Mouse (Mus musculus) myocyte (in vitro differentiated cells): ENCODE data around the gene Gcsam. TPM values are rescaled to one million over a fixed set of nuclear protein-coding genes. Genes with fewer than 3 reads are reported as not detected.

ENCODE experiments used
- H3K27me3 ChIP-seq: one replicate; pipeline ENCODE4 v1.6.1; 2011; ENCODE audit not compliant: control insufficient read depth, insufficient read depth, insufficient read length
- H3K36me3 ChIP-seq: one replicate; pipeline ENCODE4 v1.6.1; 2011; ENCODE audit not compliant: control insufficient read depth, insufficient read depth
- H3K4me2 ChIP-seq: one replicate; pipeline ENCODE4 v1.6.1; 2011; ENCODE audit warnings: low read depth, control low read depth
- H3K4me3 ChIP-seq: one replicate; pipeline ENCODE4 v1.5.1; 2011; ENCODE audit warnings: mild to moderate bottlenecking, control low read depth, moderate library complexity
- H3K79me2 ChIP-seq: one replicate; pipeline ENCODE4 v1.6.1; 2011; ENCODE audit not compliant: control insufficient read depth, insufficient read depth
- H3ac ChIP-seq: one replicate; pipeline ENCODE4 v1.6.1; 2011; ENCODE audit not compliant: control insufficient read depth, insufficient read length
- CEBPB ChIP-seq: IDR thresholded peaks from 2 replicates; pipeline ENCODE4 v1.6.1; 2011; ENCODE audit warnings: mild to moderate bottlenecking, moderate library complexity; ENCODE audit not compliant: poor library complexity, insufficient read depth, severe bottlenecking
- E2F4 ChIP-seq: IDR thresholded peaks from one replicate; pipeline ENCODE4 v1.6.1; 2011; ENCODE audit warnings: mild to moderate bottlenecking, control low read depth, moderate library complexity; ENCODE audit not compliant: insufficient read depth
- MAX ChIP-seq: IDR thresholded peaks from one replicate; pipeline ENCODE4 v1.6.1; 2011; ENCODE audit warnings: low read depth, mild to moderate bottlenecking, control low read depth
- MYOD1 ChIP-seq, 3 experiments: IDR thresholded peaks; one replicate each; pipeline ENCODE4 v1.6.1; 2011; ENCODE audit warnings: control low read depth in 2 of 3, low read depth in 2 of 3, mild to moderate bottlenecking in 2 of 3, moderate library complexity in 1 of 3; ENCODE audit not compliant: insufficient read length in 2 of 3, control insufficient read depth in 1 of 3
- MYOG ChIP-seq, 3 experiments: IDR thresholded peaks; one replicate each; pipeline ENCODE4 v1.6.1; 2011; ENCODE audit warnings: control low read depth in 2 of 3, low read depth in 2 of 3, mild to moderate bottlenecking in 2 of 3; ENCODE audit not compliant: insufficient read length in 2 of 3, control insufficient read depth in 1 of 3, insufficient read depth in 1 of 3
- POLR2A ChIP-seq: IDR thresholded peaks from one replicate; pipeline ENCODE4 v1.6.1; 2011; ENCODE audit warnings: low read depth, mild to moderate bottlenecking, control low read depth, moderate library complexity; ENCODE audit not compliant: insufficient read length
- POLR2AphosphoS2 ChIP-seq: IDR thresholded peaks from one replicate; pipeline ENCODE4 v1.6.1; 2011; ENCODE audit warnings: low read depth, control low read depth; ENCODE audit not compliant: insufficient read length
- REST ChIP-seq: IDR thresholded peaks from one replicate; pipeline ENCODE4 v1.6.1; 2011; ENCODE audit warnings: mild to moderate bottlenecking, control low read depth, moderate library complexity; ENCODE audit not compliant: insufficient read depth, insufficient read length
- SRF ChIP-seq: IDR thresholded peaks from one replicate; pipeline ENCODE4 v1.6.1; 2011; ENCODE audit warnings: low read depth; ENCODE audit not compliant: control insufficient read depth, insufficient read length
- TCF12 ChIP-seq: IDR thresholded peaks from one replicate; pipeline ENCODE4 v1.6.1; 2011; ENCODE audit warnings: mild to moderate bottlenecking, control low read depth; ENCODE audit not compliant: poor library complexity, insufficient read depth, severe bottlenecking
- TCF3 ChIP-seq: IDR thresholded peaks from one replicate; pipeline ENCODE4 v1.6.1; 2011; ENCODE audit warnings: low read depth, control low read depth; ENCODE audit not compliant: insufficient read length
- USF1 ChIP-seq: IDR thresholded peaks from one replicate; pipeline ENCODE4 v1.6.1; 2011; ENCODE audit warnings: low read depth, mild to moderate bottlenecking, control low read depth, moderate library complexity
- polyA plus RNA-seq: library from polyadenylated mRNA; unstranded; fragments of >200 nt; fragmentation: generic; extraction: Trizol; gene quantifications from one replicate; pipeline ENCODE4 v1.2.1, GENCODE M21; 2012; ENCODE audit warnings: missing spikeins

The Gcsam gene
- polyA plus RNA-seq, 1 experiment, result not detected

GRCm38 (mm10) chr16:45641301-45641700, 31.1 kb downstream of the Gcsam start:
- no peaks in the 10 kb centered on the region for H3K79me2 ChIP-seq
- H3K36me3 ChIP-seq, result no peaks in the 10 kb centered on the region
- no peak overlapping the region for H3K4me2 ChIP-seq
- H3K4me3 ChIP-seq, result no peak overlapping the region
- H3ac ChIP-seq, result no peak overlapping the region
- TF ChIP-seq TCF12 (no peak), MAX (no peak), TCF3 (no peak), POLR2AphosphoS2 (no peak), MYOD1 (IDR thresholded peaks at IDR 0.05; ENCODE audit: control insufficient read depth in 1 of 3, insufficient read length in 2 of 3, low read depth in 2 of 3) (no peak), REST (no peak), CEBPB (no peak)
- H3K27me3 ChIP-seq, result no peaks in the 10 kb centered on the region

- Histone ChIP-seq H3K27me3 (no peaks in the 10 kb centered on the region), H3K36me3 (no peaks in the 10 kb centered on the region), H3K4me2 (peak overlapping the region; percentile 32), H3K79me2 (no peaks in the 10 kb centered on the region), H3ac (no peak overlapping the region), H3K4me3 (no peak overlapping the region)
- TF ChIP-seq TCF12 (no peak), POLR2A (no peak), MYOD1 (IDR thresholded peaks at IDR 0.05; ENCODE audit: control insufficient read depth in 1 of 3, insufficient read length in 2 of 3, low read depth in 2 of 3) (no peak)
Measured at GRCm38 (mm10) chr16:45643944-45644343, 33.8 kb downstream of the Gcsam start.

DNA sequence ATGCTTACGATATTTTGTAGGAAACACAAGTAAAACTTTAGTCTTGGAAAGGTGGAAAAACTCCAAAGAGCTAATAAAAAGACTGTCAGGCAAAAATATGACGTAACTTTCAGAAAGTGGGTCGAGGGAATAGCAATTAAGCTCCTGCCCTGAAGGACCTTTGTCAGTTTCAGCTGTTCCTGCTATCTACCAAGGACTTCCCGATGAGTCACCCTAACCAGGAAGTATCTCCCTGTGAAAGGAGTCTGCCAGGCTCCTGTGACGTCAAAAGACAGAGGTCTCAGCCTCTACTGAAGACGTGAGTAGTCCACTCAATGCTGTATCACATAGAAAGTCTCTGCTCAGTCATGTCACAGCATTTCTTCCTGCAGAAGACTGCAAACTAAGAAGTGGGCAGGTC, 34.2 kb downstream of the Gcsam start:
- TF ChIP-seq POLR2AphosphoS2 (no peak), POLR2A (no peak), MYOD1 (IDR thresholded peaks at IDR 0.05; ENCODE audit: control insufficient read depth in 1 of 3, insufficient read length in 2 of 3, low read depth in 2 of 3) (peak in 1 of 3 experiments; percentile 77), CEBPB (peak; percentile 54; the same call in 1 of the 2 replicates), MYOG (IDR thresholded peaks at IDR 0.05; ENCODE audit: control insufficient read depth in 1 of 3, insufficient read depth in 1 of 3, insufficient read length in 2 of 3, low read depth in 2 of 3) (peak in 2 of 3 experiments; percentile 22 to 33), SRF (no peak)
- no peak overlapping the region for H3ac ChIP-seq
- no peaks in the 10 kb centered on the region for H3K79me2 ChIP-seq
- H3K4me3 ChIP-seq, result no peak overlapping the region
- peak overlapping the region; percentile 36 for H3K4me2 ChIP-seq
- H3K27me3 ChIP-seq, result no peaks in the 10 kb centered on the region
- H3K36me3 ChIP-seq, result no peaks in the 10 kb centered on the region

GRCm38 (mm10) chr16:45651497-45651896, 41.3 kb downstream of the Gcsam start:
- no peak overlapping the region for H3ac ChIP-seq
- no peaks in the 10 kb centered on the region for H3K36me3 ChIP-seq
- H3K27me3 ChIP-seq, result no peaks in the 10 kb centered on the region
- H3K4me3 ChIP-seq, result no peak overlapping the region
- TF ChIP-seq SRF (no peak), POLR2AphosphoS2 (no peak), E2F4 (no peak)
- no peaks in the 10 kb centered on the region for H3K79me2 ChIP-seq
- H3K4me2 ChIP-seq, result no peak overlapping the region

DNA sequence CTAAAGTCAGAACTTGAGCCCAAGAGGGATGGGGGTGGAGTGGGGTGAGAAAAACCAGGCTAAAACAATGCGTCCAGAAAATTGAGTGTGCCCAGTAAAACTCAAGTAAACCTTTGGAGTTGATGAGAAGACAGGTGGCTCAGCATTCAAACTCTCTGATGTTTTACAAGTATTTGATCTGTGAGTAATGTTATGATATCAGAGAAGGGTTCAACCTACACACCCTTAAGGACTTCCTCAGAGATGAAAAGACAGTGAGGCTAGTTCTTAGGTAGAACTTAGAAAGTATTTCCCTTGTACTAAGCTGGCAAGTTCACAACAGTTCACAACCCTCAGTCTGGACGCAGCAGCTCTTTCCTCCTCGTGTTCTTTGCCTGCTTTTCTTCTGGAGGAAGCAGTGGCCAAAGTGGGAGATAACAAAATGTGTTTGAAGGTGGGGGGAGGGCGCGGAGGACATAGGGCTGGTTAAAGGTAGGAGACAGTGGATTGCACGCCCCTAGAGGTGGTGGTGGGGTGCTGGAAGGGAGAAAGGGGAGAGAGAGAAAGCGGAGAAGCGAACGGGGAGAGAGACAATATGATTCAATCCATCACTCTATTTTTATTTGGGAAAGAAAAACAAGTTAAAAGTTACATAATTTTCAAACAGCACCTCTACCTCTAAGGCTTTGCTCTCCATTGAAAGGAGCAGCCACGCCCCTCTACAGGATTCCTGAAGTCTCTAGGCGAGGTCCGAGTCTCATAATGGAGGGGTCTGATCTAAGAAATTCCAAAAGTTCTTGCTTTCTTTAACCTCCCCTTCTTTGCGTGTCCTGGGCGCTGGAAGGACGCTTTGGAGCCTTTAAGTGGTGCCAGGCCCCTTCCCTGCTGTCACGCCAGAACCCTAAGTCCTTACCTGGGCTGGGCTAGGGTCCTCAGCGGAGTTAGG, 43.1 kb downstream of the Gcsam start:
- no peaks in the 10 kb centered on the region for H3K27me3 ChIP-seq
- no peak overlapping the region for H3K4me2 ChIP-seq
- no peak for TF ChIP-seq TCF3
- no peak overlapping the region for H3K4me3 ChIP-seq
- H3K79me2 ChIP-seq, result no peaks in the 10 kb centered on the region
- no peak overlapping the region for H3ac ChIP-seq
- H3K36me3 ChIP-seq, result no peaks in the 10 kb centered on the region

- Histone ChIP-seq H3K27me3 (no peaks in the 10 kb centered on the region), H3ac (no peak within 1 kb of the TSS)
- TF ChIP-seq MYOG (IDR thresholded peaks at IDR 0.05; ENCODE audit: control insufficient read depth in 1 of 3, insufficient read depth in 1 of 3, insufficient read length in 2 of 3, low read depth in 2 of 3), result no peak
- TF ChIP-seq MAX, result no peak
- TF ChIP-seq SRF, result no peak
- no peak for TF ChIP-seq POLR2A
- TF ChIP-seq TCF12, result no peak
- TF ChIP-seq REST, result no peak
- TF ChIP-seq MYOD1 (IDR thresholded peaks at IDR 0.05; ENCODE audit: control insufficient read depth in 1 of 3, insufficient read length in 2 of 3, low read depth in 2 of 3), result no peak
- TF ChIP-seq CEBPB, result no peak
- no peak for TF ChIP-seq POLR2AphosphoS2
- TF ChIP-seq E2F4, result no peak
- TF ChIP-seq USF1, result no peak
- no peak for TF ChIP-seq TCF3
Measured at GRCm38 (mm10) chr16:45653934-45654332, 43.8 kb downstream of the Gcsam start, which contains the start of gene BC016579. TSS of gene BC016579 (minus strand) at chr16:45654068.

More at GRCm38 (mm10) chr16:45653934-45654332, 43.8 kb downstream of the Gcsam start, which contains the start of gene BC016579:
- H3K36me3 ChIP-seq, result no peaks in the 10 kb centered on the region
- H3K79me2 ChIP-seq, result no peaks in the 10 kb centered on the region
- no peak within 1 kb of the TSS for H3K4me2 ChIP-seq
- H3K4me3 ChIP-seq, result no peak within 1 kb of the TSS
